Mouse (Mus musculus): ENCODE measurements around the gene Gm20532.

The Gm20532 gene

GRCm38 (mm10) chr2:26586294-26587043, at the start of gene Gm20532:
TSS of gene Gm20532 (plus strand) at chr2:26586639.
- peak; percentile 85 to 90 for DNase-seq

GRCm38 (mm10) chr2:26539516-26539915, 46.9 kb upstream of the Gm20532 start:
- no peak for DNase-seq

GRCm38 (mm10) chr2:26540721-26541120, 45.7 kb upstream of the Gm20532 start:
- no peak for DNase-seq

- DNase-seq, result peak; percentile 55 to 71
These were observed 45.1 kb upstream of the Gm20532 start for GRCm38 (mm10) chr2:26541258-26541910.

GRCm38 (mm10) chr2:26543155-26543554, 43.3 kb upstream of the Gm20532 start:
- peak; percentile 43 to 65 for DNase-seq

GRCm38 (mm10) chr2:26543768-26544167, 42.7 kb upstream of the Gm20532 start:
- DNase-seq, result no peak

GRCm38 (mm10) chr2:26544265-26544664, 42.2 kb upstream of the Gm20532 start:
- peak; percentile 67 to 78 for DNase-seq

GRCm38 (mm10) chr2:26547481-26547880, 39.0 kb upstream of the Gm20532 start:
- DNase-seq, result peak; percentile 66 to 76

GRCm38 (mm10) chr2:26549801-26550200, 36.6 kb upstream of the Gm20532 start:
- DNase-seq, result peak; percentile 43 to 61

GRCm38 (mm10) chr2:26550205-26550604, 36.2 kb upstream of the Gm20532 start:
- DNase-seq, result peak in 1 of 2 experiments; percentile 37

GRCm38 (mm10) chr2:26550777-26551176, 35.7 kb upstream of the Gm20532 start:
- no peak for DNase-seq

GRCm38 (mm10) chr2:26551446-26551845, 35.0 kb upstream of the Gm20532 start:
- DNase-seq, result no peak

- no peak for DNase-seq
These were observed 34.4 kb upstream of the Gm20532 start for GRCm38 (mm10) chr2:26552066-26552465.

- DNase-seq, result no peak
These were observed 32.5 kb upstream of the Gm20532 start for GRCm38 (mm10) chr2:26553904-26554303.

GRCm38 (mm10) chr2:26555076-26555475, 31.4 kb upstream of the Gm20532 start:
- DNase-seq, result no peak

- no peak for DNase-seq
These were observed 29.9 kb upstream of the Gm20532 start for GRCm38 (mm10) chr2:26556535-26556993.

GRCm38 (mm10) chr2:26560506-26560905, 25.9 kb upstream of the Gm20532 start:
- no peak for DNase-seq

GRCm38 (mm10) chr2:26561351-26562016, 25.0 kb upstream of the Gm20532 start:
- peak in 1 of 2 experiments; percentile 61 for DNase-seq

- peak; percentile 70 to 76 for DNase-seq
These were observed 20.2 kb upstream of the Gm20532 start for GRCm38 (mm10) chr2:26566221-26566620.

- peak; percentile 84 to 87 for DNase-seq
These were observed 16.4 kb upstream of the Gm20532 start for GRCm38 (mm10) chr2:26570034-26570433.

GRCm38 (mm10) chr2:26571400-26571799, 15.0 kb upstream of the Gm20532 start:
- peak in 1 of 2 experiments; percentile 61 for DNase-seq

- peak; percentile 61 to 72 for DNase-seq
These were observed 14.6 kb upstream of the Gm20532 start for GRCm38 (mm10) chr2:26571826-26572225.

- DNase-seq, result peak; percentile 63 to 75
These were observed 13.0 kb upstream of the Gm20532 start for GRCm38 (mm10) chr2:26573396-26573795.
